Mouse (Mus musculus): Measurements from ENCODE around the gene Klk1b8. TPM values are rescaled to one million over a fixed set of nuclear protein-coding genes. Genes with fewer than 3 reads are reported as not detected.

The Klk1b8 gene
- polyA plus RNA-seq (2015; fragmentation: Nextera tagmentation; extraction: Ambion mirVana) = not detected in 2 replicates

DNA sequence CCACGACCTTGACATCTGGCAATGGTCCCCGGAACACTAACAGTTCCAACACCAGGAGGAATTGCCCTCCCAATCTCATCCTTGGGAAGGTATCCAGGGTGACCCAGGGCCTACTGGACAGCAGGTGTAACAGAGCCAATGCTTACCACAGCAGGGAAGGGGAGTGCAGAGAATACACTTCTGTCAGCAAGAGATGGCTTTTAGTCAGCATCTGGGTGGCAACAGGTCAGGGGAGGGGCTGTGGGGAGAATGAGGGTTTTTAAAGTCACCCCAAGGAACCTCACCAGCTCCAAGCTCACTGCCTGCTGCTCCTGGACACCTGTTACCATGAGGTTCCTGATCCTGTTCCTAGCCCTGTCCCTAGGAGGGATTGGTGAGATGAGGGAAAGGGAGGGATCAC, at the start of gene Klk1b8:
Gene Klk1b8 (plus strand): TSS at position 301 of the 400 bp plus-strand sequence.
- H3K27me3 ChIP-seq = no peaks in the 10 kb centered on the region
- WGBS = 84% methylated on average over 2 of the region's 2 CpGs
- no peak within 1 kb of the TSS for H3K4me2 ChIP-seq
- H3K4me1 ChIP-seq (replicated peaks) = no peaks in the 10 kb centered on the region
- no peak for ATAC-seq (ENCODE audit: low FRiP score)
- H3K4me3 ChIP-seq = no peak within 1 kb of the TSS
- no peaks in the 10 kb centered on the region for H3K36me3 ChIP-seq
- H3K27ac ChIP-seq = no peak within 1 kb of the TSS
- no peak within 1 kb of the TSS for H3K9ac ChIP-seq
- H3K9me3 ChIP-seq = no peaks in the 10 kb centered on the region

DNA sequence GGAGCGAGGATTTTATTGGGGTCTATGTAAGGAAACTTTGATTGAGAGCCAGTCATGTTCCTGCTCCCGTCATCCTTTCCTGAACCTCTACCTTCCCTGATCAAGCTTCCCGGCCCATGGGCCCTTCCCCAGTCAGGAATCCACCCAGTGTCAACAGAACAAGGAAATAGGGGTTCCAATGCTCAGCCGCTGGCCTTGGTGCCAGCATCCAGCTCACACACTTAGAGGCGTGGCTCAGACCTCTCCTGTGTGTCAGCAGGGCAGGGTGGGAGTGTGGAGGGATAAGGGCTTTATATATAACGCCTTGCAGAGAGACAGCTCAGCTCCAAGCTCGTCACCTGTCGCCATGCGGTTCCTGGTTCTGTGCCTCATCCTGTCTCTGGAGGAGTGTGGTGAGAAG, 35.6 kb upstream of the Klk1b8 start:
- WGBS = 78% methylated on average over 9 of the region's 9 CpGs
- no peaks in the 10 kb centered on the region for H3K27me3 ChIP-seq
- no peaks in the 10 kb centered on the region for H3K4me1 ChIP-seq (replicated peaks)
- H3K4me2 ChIP-seq = no peak overlapping the region
- no peaks in the 10 kb centered on the region for H3K9me3 ChIP-seq
- ATAC-seq (ENCODE audit: low FRiP score) = no peak
- no peak overlapping the region for H3K4me3 ChIP-seq
- H3K36me3 ChIP-seq = no peaks in the 10 kb centered on the region
- no peak overlapping the region for H3K9ac ChIP-seq
- H3K27ac ChIP-seq = no peak overlapping the region

DNA sequence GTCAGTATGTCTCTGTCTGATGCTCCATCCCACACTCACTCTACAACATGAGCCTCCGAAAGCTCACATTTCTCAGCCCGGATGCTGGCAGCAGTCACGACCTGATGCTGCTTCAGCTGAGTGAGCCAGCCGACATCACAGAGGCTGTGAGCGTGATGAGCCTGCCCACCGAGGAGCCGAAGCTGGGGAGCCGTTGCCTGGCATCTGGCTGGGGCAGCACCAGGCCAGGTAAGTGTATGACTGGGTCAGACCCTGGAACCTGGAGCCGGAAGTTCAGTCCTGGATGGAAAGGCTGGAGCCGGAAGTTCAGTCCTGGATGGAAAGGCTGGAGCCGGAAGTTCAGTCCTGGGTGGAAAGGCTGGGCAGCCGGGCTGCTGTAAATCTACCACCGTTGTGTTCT, 32.0 kb upstream of the Klk1b8 start:
- no peak overlapping the region for H3K4me3 ChIP-seq
- H3K4me1 ChIP-seq (replicated peaks) = no peaks in the 10 kb centered on the region
- no peak overlapping the region for H3K27ac ChIP-seq
- no peak for ATAC-seq (ENCODE audit: low FRiP score)
- 0 out of 2 replicates have a peak, but pooled peaks cover 3% of the 10 kb centered on the region for H3K27me3 ChIP-seq
- no peak overlapping the region for H3K4me2 ChIP-seq
- H3K9ac ChIP-seq = no peak overlapping the region
- no peaks in the 10 kb centered on the region for H3K36me3 ChIP-seq
- H3K9me3 ChIP-seq = no peaks in the 10 kb centered on the region
- 91% methylated on average over 13 of the region's 13 CpGs for WGBS

DNA sequence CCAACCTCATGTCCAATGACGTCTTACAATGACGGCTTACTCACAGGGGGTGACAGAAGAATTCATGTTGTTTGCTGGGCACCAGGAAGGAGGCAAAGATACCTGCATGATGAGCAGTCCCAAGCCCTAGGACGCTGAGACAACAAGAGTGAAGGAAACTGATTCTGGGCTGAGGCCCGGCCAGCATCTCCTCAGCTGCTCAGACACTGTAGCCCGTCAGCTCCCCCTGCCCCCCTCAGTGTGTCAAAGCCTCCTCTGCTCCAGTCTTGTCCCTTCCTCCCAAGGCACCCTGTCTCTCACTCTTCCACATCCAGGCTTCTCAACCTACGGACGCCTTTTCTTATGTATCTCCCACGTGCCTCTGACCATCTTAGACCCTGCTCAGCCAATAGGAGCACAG, 31.6 kb upstream of the Klk1b8 start:
- 74% methylated on average over 8 of the region's 8 CpGs for WGBS
- Histone ChIP-seq H3K4me2 (no peak overlapping the region), H3K9me3 (no peaks in the 10 kb centered on the region), H3K36me3 (no peaks in the 10 kb centered on the region), H3K4me1 (replicated peaks) (no peaks in the 10 kb centered on the region), H3K4me3 (no peak overlapping the region), H3K27me3 (0 out of 2 replicates have a peak, but pooled peaks cover 3% of the 10 kb centered on the region), H3K9ac (no peak overlapping the region), H3K27ac (no peak overlapping the region)
- ATAC-seq (ENCODE audit: low FRiP score) = no peak

DNA sequence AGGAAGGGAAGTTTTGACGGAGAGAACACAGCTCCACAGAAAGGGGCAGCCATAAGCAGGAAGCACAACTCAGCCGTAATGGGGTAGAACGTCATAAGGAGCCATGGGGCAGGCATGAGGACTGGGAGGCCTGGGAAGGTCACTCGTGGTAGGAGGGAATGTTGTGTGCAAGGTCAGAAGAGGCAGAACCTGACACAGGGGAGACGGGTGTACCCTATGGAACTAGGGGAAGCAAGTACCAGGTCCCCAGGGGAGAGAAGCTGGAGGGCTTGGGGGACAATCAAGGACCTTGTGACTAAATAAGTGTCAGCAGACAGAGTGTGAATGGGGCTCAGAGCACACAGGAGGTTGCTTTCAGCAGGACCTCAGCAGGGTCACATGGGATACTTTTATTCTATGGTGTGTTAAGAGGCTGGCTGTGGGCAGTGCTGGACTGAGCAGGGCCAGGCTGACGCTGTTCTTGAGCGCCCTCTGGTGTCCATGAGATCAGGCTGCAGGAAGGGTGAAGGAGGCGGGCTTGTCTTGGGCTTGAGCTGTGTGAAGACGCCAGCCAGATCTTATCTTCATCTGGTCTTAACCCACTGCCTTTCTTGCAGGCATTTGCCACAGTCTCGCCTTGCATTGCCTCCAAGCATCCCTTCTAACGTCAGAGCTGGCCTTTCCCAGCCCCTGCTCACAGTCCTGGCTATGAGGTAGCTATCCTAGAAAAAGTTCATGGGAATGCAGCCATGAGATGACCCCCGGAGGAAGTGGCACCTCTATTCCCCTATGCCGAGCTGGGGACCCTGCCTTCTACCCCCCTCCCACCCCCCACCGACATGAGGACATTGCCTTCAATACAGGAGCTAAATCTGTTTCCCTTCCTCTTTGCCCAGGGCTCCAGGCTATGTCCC, 30.7 kb upstream of the Klk1b8 start:
- Histone ChIP-seq H3K36me3 (no peaks in the 10 kb centered on the region), H3K4me2 (no peak overlapping the region), H3K9me3 (no peaks in the 10 kb centered on the region), H3K4me3 (no peak overlapping the region), H3K4me1 (replicated peaks) (no peaks in the 10 kb centered on the region), H3K27me3 (0 out of 2 replicates have a peak, but pooled peaks cover 3% of the 10 kb centered on the region), H3K27ac (no peak overlapping the region), H3K9ac (no peak overlapping the region)
- ATAC-seq (ENCODE audit: low FRiP score) = peak; percentile 92
- 37% methylated on average over 14 of the region's 14 CpGs for WGBS

DNA sequence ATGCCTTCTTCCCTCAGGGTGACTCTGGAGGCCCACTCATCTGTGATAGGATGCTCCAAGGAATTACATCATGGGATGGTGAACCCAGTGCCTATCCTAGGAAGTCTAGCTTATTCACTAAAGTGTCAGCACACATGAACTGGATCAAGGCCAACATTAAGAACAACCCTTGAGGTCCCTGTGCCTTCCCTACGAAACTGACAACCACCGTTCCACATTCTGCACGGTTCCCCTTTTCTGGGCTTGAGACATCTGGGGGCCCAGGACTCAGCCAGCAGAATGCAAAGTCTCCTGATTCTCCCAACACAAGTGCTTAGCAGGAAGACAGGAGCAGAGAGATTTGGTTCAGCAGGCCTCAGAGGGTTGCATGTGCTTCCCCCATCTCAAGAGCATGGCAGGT, 29.9 kb upstream of the Klk1b8 start:
- ATAC-seq (ENCODE audit: low FRiP score) = no peak
- WGBS = 97% methylated on average over 3 of the region's 3 CpGs
- Histone ChIP-seq H3K9me3 (no peaks in the 10 kb centered on the region), H3K9ac (no peak overlapping the region), H3K4me3 (no peak overlapping the region), H3K27me3 (0 out of 2 replicates have a peak, but pooled peaks cover 3% of the 10 kb centered on the region), H3K4me2 (no peak overlapping the region), H3K27ac (no peak overlapping the region), H3K36me3 (no peaks in the 10 kb centered on the region), H3K4me1 (replicated peaks) (no peaks in the 10 kb centered on the region)

DNA sequence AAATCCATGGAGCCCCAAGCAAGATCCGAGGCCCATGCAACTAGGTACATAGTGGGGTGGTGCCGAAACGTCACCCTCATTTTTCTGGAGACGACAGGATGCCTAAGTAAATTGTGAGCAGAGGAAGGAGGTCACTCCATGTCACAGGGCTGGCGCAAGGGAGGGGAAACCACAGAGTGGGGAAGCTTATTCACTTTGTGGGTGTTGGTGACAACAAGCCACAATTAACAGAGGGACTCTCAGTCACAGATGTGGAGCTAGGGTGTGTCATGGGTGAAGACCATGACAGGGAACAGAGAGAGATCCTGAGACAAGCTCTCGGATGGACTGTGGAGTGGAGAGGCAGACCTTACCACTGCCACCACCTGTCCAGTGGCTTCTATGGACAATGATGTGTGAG, 29.4 kb upstream of the Klk1b8 start:
- Histone ChIP-seq H3K4me2 (no peak overlapping the region), H3K9ac (no peak overlapping the region), H3K27ac (no peak overlapping the region)

DNA sequence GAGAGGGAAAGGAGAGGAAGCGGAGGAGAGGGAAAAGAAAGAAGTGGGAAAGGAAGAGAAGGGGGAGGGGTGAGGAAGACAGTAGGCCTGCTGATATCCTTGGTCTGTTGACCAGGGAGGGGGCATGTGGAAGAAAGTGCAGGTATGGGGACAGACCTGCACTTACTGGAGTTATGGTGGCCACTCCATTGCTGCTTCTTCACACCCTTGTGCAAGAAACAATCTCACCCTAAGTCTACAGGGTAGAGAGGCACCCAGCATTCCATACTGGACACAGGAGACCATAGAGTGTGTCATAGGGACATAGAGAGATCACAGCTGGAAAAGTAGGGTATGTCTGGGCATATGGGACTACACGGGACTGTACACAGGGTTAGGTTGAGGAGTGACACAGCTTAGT, 28.5 kb upstream of the Klk1b8 start:
- Histone ChIP-seq H3K4me2 (no peak overlapping the region), H3K27ac (no peak overlapping the region), H3K36me3 (no peaks in the 10 kb centered on the region), H3K9ac (no peak overlapping the region), H3K4me3 (no peak overlapping the region), H3K9me3 (no peaks in the 10 kb centered on the region), H3K27me3 (0 out of 2 replicates have a peak, but pooled peaks cover 3% of the 10 kb centered on the region), H3K4me1 (replicated peaks) (no peaks in the 10 kb centered on the region)
- no peak for ATAC-seq (ENCODE audit: low FRiP score)
- 92% methylated on average over 2 of the region's 2 CpGs for WGBS

More for the DNA sequence above, 29.4 kb upstream of the Klk1b8 start:
- WGBS = 81% methylated on average over 6 of the region's 6 CpGs
- Histone ChIP-seq H3K36me3 (no peaks in the 10 kb centered on the region), H3K27me3 (0 out of 2 replicates have a peak, but pooled peaks cover 3% of the 10 kb centered on the region), H3K9me3 (no peaks in the 10 kb centered on the region), H3K4me1 (replicated peaks) (no peaks in the 10 kb centered on the region), H3K4me3 (no peak overlapping the region)
- no peak for ATAC-seq (ENCODE audit: low FRiP score)

DNA sequence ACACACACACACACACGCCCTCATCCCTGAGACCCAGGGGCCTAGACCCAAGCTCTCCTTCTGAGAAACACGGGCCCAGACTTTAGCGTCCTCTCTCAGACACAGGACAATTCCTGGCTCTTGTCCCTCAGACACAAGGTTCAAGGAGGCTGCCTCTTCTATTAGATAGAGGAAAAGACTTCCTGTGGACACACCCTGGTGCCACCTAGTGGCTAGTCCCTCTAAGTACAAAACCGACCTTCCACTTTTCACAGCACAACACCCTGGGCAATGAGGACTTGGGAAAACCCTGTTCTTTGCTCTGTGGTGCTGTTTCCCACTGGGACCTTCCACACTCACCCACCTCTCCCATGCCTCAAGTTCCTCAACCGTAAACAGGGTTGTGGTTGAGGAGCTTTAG, 24.5 kb upstream of the Klk1b8 start:
- Histone ChIP-seq H3K27me3 (0 out of 2 replicates have a peak, but pooled peaks cover 3% of the 10 kb centered on the region), H3K9me3 (no peaks in the 10 kb centered on the region), H3K4me2 (no peak overlapping the region), H3K4me1 (replicated peaks) (no peaks in the 10 kb centered on the region), H3K27ac (no peak overlapping the region), H3K9ac (no peak overlapping the region), H3K4me3 (no peak overlapping the region), H3K36me3 (no peaks in the 10 kb centered on the region)
- ATAC-seq (ENCODE audit: low FRiP score) = no peak
- 65% methylated on average over 5 of the region's 5 CpGs for WGBS

DNA sequence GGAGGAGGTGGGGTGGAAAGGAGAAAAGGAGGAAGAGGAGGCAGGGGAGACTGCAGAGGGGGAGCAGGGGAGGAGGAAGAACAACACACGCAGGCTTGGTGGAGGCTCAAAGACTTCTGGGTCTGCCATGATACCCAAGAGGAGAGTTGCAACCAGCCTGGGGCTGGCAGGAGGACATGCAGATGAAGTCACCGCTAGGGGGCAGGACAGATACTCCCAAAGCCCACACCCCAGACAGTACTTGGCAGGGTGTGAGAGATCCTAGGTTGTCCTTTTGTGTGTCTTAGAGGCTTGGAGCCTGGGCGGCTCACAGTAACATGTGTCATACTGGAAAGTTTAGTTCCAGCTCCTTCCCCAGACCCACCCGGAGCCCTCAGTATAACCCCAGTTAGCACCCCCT, 21.9 kb upstream of the Klk1b8 start:
- H3K4me2 ChIP-seq = no peak overlapping the region
- no peaks in the 10 kb centered on the region for H3K9me3 ChIP-seq
- H3K36me3 ChIP-seq = no peaks in the 10 kb centered on the region
- H3K27me3 ChIP-seq = no peaks in the 10 kb centered on the region
- H3K4me1 ChIP-seq (replicated peaks) = no peaks in the 10 kb centered on the region
- no peak overlapping the region for H3K9ac ChIP-seq
- no peak for ATAC-seq (ENCODE audit: low FRiP score)
- no peak overlapping the region for H3K27ac ChIP-seq
- 43% methylated on average over 4 of the region's 4 CpGs for WGBS
- H3K4me3 ChIP-seq = no peak overlapping the region

DNA sequence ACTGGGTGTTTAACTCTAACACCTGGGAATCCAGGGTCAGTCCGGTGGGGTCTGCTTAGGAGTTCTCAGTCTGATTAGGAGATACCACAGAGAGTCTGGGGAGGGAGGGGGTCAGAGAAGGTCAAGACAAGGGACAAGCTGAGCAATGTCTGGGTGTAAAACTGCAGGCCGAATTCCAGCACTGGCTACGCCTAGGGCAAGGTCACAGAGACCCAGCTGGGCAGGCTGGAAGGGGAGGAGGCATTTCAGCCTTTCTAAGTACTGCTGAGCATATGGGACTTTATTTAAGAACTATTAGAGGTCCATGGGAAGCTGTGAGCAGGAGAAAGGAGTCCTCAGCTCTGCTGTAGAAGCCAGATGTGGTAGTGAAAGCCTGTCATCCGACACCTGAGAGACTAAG, 18.1 kb upstream of the Klk1b8 start:
- 67% methylated on average over 4 of the region's 4 CpGs for WGBS

DNA sequence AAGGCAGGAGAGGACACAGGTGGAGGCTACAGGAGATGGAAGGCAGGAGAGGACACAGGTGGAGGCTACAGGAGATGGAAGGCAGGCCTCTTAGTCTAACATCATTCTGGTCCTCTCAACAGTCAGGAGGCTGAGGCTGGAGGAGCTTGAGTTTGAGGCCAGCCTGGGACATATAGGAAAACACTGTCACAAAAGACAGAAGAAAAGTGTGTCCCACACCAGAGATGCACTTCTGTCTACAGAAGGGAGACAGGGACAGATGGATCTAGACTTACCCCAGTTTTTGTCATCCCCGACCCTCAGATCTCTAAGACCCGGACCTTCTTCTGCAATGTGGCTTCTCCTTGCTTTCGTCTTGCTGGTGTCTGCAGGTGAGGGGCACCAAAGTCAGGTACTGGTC, 17.0 kb upstream of the Klk1b8 start, which contains the start of gene Klk15:
Gene Klk15 (plus strand): TSS at position 301 of the 400 bp plus-strand sequence.
- WGBS = 94% methylated on average over 3 of the region's 3 CpGs
- no peaks in the 10 kb centered on the region for H3K36me3 ChIP-seq
- ATAC-seq (ENCODE audit: low FRiP score) = no peak

More for the DNA sequence above, 18.1 kb upstream of the Klk1b8 start:
- Histone ChIP-seq H3K27me3 (no peaks in the 10 kb centered on the region), H3K4me1 (replicated peaks) (no peaks in the 10 kb centered on the region), H3K4me3 (no peak overlapping the region), H3K4me2 (no peak overlapping the region), H3K9ac (no peak overlapping the region), H3K27ac (no peak overlapping the region), H3K36me3 (no peaks in the 10 kb centered on the region), H3K9me3 (no peaks in the 10 kb centered on the region)
- ATAC-seq (ENCODE audit: low FRiP score) = no peak

DNA sequence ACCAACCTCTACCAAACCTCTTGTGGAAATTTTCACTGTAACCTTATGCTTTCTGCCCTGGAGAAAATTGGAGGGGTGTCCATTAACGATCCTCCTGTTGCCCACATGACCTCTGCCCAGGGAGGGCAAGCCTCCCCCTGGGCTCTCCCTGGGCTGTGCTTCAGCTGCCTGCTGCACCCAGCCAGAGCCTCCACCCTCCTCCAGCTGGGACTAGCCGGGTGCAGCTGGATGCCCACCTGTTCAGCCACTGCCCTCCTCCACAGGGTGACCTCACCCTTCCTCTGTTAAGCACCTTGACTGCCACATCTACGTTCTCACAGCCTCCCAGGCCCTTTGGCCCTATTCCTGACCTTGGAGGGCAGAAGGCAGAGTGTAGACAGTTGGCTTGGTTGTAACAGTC, 15.7 kb upstream of the Klk1b8 start:
- ATAC-seq (ENCODE audit: low FRiP score) = no peak
- H3K4me3 ChIP-seq = no peak overlapping the region
- no peaks in the 10 kb centered on the region for H3K4me1 ChIP-seq (replicated peaks)
- no peaks in the 10 kb centered on the region for H3K27me3 ChIP-seq
- WGBS = 70% methylated on average over 3 of the region's 3 CpGs
- H3K27ac ChIP-seq = no peak overlapping the region
- no peak overlapping the region for H3K4me2 ChIP-seq
- no peaks in the 10 kb centered on the region for H3K9me3 ChIP-seq
- H3K36me3 ChIP-seq = no peaks in the 10 kb centered on the region
- H3K9ac ChIP-seq = no peak overlapping the region

More for the DNA sequence above, 17.0 kb upstream of the Klk1b8 start, which contains the start of gene Klk15:
- Histone ChIP-seq H3K4me1 (replicated peaks) (no peaks in the 10 kb centered on the region), H3K9ac (no peak within 1 kb of the TSS), H3K27ac (no peak within 1 kb of the TSS), H3K27me3 (no peaks in the 10 kb centered on the region), H3K9me3 (no peaks in the 10 kb centered on the region), H3K4me2 (no peak within 1 kb of the TSS), H3K4me3 (no peak within 1 kb of the TSS)
